Mouse (Mus musculus) cerebellum, adult 9-10 months (tissue): Measurements from ENCODE around the gene Pxn.
"Not testable (repeated sequence)": the region's sequence is repeated elsewhere in the genome, so short reads cannot be mapped to it uniquely, and the experiment has no call there.

Experiments
- DNase-seq: peaks from one replicate; pipeline ENCODE4 v3.0.0; 2022

The Pxn gene

DNA sequence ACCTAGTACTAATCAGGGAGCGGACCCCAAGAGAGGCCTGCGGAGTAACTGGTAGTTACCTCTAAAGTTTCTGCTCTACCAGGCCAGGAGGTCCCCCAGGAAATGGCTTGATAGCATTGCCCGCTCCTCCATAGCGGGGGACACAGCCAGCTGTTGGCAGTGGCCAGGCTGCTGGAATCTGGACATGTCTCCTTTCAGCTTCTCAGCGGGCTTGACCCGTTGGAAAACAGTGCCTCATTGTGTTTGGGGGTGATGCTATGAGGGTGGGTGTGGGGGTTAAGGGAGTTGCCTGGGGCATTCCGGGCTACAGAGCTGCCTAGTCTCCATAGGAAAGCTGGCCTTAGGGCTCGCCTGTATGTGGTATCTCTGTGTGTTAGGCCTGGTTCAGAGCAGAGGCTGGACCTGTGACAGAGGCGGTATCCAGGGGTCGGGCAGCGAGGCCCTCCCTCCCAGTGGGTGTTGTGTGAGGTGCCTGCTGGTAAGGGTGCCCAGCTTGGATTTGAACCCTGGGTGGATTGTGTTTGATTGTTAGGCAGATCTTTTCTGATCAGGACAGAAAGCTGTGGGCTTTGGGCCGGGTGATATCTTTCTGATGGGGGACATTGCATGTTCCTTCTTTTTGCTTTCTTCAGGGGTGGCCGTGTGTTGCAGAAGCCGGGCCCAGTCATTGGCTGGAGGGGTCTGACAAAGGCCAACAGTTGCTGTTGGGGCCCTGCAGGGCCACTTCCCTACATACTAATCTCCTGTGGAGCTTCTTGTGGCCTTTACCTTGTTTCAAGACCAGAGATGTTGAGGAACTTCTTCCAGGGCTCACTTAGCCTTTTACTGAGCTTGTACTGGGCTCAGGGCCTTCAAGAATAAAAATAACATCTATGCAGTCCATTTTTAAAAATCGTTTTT lies 3.6 kb downstream of the Pxn start:
- DNase-seq: no peak

DNA sequence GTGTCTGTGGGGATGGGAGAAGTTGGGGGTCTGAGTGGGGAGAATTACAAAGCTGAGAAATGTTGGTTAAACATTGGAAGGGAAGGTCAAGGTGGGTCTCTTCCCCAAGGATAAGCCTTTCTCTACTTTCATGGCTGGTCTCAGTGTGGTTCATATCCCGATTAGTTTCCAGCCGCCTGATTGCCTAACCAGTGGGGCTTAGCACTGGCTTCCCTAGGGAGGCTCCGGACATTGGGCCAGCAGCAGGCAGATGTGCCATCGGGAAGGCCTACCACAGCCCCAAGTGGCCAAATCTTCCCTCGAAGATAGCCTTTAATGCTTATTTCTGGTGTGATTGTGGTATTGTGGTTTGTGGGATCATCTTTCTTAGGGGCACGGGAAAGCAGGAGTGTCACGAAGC lies 5.9 kb downstream of the Pxn start:
- no peak for DNase-seq

DNA sequence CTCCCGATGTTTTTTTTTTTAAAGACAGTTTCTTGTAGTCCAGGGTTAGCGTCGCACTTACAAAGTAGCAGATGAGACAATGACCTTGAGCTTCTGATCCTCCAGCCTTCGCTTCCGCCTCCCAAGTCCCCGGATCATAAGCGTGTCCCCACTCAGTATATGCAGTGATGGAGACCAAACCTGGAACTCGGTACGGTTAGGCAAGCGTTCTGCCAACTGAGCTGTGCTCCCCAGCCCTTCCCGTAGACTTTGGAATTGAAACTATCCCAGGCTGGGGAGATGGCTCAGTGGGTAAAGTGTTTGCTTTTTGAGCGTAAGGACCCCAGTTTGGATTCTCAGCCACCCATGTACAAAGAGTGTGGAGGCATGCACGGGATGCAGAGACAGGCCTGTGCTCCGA lies 6.8 kb downstream of the Pxn start:
- DNase-seq: no peak

DNA sequence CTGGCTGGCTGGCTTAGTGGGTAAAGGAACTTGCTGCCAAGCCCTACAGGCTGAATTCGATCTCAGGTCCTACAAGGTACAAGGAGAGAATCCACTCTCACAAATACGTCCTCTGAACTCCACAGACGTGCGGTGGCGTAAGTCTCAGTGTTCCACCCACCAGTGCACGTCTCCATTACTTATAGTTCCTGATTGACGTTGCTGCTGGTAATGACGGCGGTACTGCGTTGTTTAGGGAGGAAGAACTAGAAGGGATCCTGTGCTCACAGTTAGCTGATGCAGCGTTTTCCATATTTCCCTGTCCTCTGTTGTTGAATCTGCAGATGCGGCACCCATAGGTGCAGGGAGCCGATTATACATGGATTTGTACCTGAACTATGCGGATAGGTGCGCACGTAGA lies 7.2 kb downstream of the Pxn start:
- DNase-seq: no peak

DNA sequence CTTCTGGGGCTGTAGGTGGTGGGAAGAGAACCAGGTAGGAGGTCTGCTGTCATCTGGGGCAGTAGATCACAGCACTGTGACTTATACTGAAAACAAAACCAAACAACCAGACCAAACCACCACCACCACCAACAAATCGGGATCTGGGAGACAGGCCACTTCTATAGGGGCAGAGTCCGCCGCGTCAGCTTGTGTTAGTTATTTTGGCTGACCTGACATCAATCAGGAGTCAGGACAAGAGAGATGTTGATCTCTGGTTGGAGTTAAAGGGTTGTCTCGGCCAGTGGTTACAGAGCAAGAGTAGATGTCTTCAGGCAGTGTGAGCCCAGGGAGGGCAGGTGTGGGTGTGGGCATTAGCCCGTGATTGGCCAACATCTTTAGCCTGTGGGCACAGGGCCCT lies 7.9 kb downstream of the Pxn start:
- no peak for DNase-seq

DNA sequence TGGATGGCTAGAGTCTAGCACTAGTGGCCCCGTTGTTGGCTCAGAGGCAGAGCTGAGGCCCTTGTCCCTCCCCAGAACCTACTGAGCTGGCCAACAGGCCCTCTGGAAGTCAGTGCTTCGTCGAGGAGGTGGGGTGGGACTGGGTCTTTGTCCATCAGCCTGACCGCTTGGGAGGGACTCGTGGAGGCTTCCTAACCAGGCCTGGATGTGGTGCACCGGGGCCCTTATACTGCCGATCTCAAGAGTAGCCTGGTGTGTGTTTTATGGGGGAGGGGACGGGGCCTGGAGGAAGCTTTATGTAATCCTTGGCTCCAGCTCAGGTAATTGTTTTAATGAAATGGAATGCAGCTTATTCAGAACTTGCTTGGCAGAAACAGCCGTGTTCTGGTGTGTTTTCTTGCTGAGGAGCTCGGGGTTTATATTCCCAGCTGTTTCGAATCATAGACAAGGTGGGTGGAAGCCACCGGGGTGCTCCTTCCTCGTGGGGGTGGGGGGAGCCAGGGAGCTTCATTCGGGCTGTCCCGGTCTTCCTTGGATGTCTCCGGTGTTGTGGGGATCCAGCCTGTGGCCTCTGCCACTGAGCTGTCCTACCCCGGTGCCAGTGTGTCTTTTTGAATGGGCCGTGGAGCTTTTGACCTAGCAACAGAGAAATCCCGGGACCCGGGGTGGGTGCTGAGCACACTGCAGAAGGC lies 8.6 kb downstream of the Pxn start:
- DNase-seq: peak; percentile 69

DNA sequence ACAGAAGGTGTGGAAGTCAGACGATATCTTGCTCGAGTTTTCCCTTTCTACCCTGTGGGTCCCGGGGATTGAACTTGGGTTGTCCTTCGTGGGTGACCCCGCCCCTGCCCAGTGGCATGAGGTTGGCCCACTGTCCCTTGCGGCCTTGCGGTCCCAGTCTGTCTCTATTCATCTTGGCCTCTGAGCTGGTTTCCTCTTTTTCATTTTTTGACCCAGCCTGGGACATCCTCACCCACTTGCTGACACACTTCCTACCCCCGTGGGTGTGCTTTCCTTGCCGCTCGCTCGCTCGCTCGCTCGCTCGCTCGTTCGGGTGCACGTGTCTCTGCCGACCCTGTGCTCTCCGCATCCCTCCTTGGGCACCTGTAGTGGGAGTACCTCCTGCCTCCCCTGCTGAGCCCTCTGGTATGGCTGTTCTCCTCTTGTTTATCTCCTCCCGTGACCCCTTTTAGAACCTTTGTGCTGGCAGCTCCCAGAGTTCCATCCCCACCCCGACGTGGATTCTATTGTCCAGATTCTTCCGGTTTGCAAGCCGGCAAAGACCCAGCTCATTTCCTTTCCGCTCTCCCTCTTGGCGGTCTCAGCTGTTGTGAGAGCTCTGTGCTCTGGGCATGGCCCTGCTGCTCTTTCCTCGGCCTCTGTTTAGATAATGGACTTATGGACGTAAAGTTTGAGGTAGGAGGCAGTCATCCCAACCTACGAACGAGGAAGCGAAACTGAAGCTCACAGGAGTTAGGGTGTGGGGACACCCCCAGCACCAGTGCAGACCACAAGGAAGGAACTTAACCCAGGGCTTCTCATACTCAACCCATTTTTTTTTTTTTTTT lies 9.8 kb downstream of the Pxn start:
- DNase-seq: no peak

DNA sequence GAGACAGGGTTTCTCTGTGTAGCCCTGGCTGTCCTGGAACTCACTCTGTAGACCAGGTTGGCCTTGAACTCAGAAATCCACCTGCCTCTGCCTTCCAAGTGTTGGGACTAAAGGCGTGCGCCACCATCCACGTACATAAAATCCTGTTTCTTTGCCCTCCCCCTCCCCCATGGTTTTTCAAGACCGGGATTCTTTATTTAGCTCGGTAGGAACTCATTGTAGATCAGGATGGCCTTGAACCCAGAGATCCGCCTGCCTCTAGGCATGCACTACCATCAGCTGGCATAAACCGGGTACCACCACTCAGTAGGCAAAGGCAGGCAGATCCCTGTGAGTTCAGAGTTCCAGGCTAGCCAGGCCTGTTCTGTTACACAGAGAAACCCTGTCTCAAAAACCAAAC lies 10.4 kb downstream of the Pxn start:
- no peak for DNase-seq

DNA sequence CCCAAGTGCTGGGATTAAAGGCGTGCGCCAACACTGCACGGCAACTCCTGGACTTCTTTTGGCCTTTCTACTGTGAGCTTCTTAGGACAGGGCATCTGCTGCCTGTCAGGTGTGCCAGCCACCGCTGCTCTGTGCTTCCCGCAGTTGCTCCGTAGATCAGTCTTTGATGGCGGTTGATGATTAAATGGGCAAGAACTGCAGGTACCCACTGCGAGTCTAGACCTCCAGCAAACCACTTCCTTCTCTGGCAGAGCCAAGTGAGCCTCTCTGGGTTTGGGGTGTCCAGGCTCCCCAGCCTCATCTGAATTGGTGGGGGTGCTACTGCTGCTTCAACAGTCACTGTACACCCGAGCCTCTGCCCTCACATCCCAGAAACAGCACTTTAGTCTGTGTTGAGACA lies 11.0 kb downstream of the Pxn start:
- no peak for DNase-seq

DNA sequence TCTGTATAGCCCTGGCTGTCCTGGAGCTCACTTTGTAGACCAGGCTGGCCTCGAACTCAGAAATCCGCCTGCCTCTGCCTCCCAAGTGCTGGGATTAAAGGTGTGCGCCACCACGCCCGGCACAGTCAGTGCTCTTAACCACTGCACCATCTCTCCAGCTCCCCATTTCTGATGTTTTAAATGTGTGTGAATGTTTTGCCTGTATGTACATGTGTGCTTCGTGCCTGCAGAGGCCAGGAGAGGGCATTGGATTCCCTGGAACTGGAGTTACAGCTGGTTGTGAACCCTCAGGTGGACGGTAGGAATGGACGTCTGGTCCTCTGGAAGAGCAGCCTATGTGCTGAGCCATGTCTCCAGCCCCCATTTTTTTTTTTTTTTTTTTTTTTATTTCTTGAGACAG lies 11.7 kb downstream of the Pxn start:
- DNase-seq: not testable (repeated sequence)

DNA sequence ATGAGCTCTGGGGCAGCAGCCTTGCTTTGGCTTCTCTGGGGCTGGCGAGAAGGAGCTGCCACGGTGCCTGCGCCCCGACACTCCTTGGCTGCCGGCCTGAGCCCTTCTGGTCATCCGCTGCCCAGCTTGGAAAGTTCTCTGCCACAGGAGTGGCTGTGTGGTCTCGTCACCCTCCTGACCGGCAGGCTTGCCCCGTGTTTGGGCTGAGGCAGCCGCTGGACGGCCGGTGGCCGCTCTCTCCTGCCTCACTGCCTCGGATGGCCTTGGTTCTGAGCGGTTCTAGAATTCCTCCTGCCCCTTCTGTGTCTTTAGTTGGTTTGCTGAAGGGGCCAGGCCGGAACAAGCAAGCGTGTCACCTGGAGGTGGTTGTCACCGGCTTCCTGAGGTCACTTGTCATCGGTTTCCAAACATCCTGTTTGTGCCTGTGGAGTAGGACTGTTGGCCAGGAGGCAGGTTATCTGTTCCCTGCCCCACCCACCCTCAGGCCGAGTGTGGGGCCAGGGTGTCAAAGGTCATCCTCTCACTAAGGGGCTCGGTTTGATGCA lies 13.9 kb downstream of the Pxn start:
- no peak for DNase-seq

DNA sequence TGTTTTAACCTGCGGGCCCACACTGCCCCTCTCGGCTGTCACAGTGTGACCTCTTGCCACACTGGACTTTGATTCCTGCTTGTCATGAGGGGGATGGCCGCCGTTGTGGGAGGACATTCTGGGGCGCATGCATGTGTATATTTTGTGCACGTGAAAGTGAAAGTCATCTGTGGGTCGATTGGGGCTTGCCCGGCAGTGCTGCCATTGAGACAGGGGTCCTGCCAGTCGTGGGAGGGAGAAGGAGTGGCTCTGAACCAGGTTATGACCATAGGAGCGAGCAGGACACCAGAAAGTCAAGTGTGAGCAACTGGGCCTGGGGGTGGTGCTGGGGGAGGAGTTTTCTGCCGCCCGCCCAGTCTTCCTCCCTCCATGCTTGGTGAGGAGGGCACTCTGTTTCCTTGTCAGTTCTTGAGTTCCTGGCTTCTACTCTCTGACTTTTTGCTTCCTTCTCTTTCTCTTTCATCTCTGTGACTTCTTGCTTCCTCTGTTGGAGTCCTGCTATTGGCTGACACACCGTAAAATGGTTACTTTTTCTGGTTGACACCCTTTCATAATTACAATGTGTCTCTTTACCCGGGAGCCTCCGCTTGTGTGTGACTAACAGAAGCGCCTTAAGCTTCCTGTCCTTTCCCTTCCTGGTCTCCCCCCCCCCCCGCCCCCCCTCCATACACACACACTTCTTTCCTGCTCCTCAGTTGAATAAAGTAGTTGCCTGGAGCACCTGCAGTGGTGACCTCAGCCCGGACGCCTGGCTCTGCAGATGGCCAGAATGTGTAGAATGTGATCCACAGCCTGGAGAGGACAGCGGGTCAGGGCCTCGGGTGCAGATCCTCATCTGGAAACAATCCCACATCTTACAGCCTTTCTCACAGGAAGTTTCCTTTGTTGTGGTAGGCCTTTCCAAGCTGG lies 15.3 kb downstream of the Pxn start:
- no peak for DNase-seq

DNA sequence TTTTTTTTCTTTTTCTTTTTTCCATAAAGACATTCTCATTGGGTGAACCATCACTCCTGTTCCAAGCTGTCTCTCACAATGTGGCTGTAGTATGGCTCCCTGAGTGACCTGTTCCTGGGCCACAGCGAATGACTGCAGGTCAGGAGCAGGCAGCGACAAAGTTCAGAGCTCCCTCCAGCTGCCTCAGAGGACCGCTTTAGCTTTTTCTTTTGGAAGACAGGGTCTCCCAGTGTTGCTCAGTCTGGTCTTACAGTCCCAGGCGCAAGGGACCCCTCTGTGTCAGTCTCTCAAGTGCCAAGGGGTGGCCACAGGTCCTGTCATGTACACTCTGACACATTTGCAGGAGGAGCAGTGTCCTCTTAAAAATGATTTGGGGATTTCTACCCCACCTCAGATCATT lies 16.1 kb downstream of the Pxn start:
- DNase-seq: no peak

DNA sequence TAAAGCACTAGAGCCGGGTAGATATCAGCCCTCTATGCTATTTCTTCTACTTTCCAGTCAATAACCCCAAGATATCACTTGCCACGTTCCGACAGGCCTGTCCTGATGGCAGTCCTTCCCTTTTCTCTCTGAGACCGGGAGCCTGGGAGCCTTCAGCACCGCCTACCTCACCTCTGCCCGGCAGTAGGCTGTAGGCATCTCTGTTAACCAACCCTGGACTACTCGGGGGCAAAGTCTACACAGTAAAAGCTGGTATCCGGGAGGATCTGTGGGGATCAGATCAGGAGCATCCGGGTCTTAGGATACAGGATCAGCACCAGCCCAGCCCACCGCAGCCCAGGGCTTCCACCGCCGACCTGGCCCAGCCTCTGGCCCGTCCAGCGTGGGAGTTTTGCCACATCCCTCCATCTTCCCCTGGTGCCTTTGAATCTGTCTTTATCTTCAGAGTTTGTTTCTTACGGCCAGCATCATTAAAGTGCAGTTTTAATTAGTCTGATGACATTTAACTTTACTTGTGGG lies 16.6 kb downstream of the Pxn start:
- DNase-seq: no peak

DNA sequence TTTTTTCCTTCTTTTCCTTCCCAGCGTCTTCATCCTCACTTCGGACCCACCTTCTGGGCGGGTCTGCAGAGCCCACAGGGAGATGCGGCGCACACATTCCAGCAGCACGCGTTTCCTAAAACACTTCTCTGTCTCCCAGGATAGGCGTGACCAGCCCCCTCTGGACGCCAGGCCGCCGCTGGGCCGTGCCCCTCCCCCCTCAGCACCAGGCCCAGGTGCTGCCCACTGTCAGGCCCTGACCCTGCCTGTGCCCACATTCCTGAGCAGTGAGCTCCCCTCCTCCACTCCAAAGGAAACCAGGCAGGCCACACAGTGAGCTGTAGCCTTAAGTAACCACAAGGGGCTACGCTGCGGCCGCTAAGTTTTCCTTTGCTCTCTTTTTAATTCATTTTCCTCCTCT lies 17.5 kb downstream of the Pxn start:
- no peak for DNase-seq

DNA sequence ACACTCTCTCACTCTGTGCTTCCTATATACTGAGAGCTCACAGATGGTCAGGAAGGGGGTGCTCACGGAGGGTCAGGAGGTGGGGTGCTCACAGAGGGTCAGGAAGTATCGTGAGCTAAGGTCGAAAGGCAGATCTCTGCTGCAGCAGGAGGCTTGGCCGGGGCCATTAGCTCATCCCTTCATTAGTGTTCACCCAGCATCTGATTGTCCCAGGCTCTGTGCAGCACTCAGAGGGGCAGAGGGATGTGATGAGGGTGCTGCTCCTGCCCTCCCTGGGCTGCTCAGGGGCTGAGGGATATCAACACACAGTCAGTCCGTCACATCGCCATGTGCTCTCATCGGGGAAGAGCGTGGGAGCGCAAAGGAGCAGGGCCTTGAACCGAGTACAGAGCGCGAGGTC lies 18.0 kb downstream of the Pxn start:
- no peak for DNase-seq

DNA sequence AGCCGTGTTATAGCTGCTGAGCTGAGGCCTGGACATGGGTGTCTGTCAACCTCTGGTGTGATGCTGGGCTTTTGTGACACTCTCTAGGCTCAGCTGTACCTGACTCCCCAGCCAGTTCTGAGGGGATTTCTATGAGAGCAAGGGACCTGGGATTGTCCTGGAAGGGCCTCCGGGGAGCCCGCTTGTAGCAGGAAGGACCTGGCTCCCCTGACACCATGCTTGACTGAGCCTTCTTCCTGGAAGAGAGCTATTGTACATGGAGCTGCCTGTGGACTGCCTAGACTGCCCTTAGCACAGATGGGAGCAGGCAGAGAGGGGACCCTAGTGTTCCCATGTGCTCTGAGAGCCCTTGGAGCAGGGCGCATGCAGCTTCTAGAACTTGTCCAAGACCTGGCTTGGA lies 18.9 kb downstream of the Pxn start:
- DNase-seq: no peak

DNA sequence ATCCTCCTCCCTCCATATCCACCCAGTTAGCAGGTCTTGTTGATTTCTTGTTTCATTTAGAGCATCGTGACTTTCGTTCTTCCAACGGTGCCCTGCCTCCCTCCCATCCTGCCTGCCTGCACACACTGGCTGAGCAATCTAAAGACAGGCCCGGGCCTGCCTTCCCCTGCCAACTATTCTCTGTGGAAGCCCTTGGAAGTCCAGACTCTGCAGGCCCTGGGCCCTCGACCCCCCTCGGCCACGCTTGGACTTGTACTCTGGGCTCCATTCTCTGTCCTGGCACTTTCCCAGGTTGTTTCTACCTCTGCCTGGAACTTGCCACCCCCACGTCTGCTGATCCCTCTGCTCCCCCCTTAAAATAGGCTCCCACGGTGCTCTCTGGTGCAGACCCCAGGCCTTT lies 19.5 kb downstream of the Pxn start:
- no peak for DNase-seq

DNA sequence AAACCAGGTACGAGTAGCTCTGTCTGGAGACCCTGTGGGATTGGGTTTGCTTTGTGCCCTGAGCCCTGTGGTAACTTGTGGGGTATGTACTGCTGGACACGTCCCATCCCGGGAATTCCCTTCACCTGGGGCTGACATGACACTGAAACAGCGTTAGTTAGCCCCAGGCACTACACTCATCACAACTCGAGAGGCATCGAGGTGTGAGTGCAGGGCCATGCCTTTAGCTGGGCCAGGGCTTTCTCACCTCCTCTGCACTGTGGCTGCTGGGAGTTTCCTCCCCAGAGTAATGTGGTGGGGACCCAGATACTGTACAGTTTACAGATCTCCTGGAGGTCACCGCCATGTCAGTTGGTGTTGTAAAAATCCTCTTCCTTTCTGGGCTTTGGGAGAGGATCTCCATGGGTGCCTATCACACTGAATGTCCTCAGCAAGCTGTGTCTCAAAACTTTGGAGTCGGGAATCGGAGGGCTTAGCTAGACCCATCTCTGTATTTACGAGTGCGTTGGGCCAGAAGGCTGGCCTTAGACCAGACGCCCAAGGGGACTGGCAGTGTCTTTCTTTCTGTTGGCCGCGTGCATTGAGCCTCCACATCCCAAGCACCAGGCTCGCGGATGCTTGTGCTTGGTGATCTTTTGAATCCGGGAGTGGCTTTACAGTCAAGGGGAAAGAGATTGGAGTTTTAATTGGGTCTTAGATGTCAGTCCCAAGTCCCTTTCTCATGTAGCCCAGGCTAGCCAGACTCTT lies 20.2 kb downstream of the Pxn start:
- DNase-seq: no peak

DNA sequence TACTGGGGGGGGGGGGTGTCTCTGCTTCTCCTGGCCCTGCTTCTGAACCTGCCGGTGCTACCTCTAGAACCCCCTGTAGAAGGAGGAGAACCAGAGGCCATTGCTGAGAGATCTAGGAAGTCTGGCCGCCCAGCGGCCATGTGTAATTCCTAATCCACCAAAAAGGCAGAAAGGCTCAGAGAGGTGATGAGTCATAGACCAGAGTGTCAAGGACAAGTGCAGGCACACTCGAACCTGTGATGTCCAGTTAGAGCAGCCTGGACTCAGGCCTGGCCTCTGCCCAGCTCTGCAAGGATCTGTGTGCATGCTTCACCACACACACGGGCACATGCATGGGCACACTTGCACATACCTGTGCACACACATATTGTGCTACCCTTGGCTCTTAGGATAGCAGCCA lies 21.7 kb downstream of the Pxn start:
- no peak for DNase-seq

DNA sequence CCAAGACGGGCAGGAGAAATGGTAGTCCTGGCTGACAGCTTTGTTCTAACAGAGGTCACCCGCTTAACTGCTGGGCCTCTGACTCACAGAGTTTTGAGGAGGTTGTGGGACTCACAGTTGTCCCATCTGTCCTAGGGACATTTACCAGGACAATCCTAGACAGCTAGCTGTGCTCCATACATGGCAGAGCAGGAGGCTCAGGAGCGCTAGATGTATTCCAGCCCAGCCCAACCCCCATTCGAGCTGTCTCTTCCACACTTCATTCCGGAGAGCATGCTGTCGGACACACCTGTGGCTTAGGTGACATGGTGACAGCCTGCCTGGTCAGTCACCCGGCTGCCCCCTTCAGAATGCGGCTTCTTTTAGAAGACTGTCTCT lies 22.9 kb downstream of the Pxn start:
- DNase-seq: no peak
